Comparison of ENCODE assay signal across 7 mouse cellular contexts in the genomic region with DNA sequence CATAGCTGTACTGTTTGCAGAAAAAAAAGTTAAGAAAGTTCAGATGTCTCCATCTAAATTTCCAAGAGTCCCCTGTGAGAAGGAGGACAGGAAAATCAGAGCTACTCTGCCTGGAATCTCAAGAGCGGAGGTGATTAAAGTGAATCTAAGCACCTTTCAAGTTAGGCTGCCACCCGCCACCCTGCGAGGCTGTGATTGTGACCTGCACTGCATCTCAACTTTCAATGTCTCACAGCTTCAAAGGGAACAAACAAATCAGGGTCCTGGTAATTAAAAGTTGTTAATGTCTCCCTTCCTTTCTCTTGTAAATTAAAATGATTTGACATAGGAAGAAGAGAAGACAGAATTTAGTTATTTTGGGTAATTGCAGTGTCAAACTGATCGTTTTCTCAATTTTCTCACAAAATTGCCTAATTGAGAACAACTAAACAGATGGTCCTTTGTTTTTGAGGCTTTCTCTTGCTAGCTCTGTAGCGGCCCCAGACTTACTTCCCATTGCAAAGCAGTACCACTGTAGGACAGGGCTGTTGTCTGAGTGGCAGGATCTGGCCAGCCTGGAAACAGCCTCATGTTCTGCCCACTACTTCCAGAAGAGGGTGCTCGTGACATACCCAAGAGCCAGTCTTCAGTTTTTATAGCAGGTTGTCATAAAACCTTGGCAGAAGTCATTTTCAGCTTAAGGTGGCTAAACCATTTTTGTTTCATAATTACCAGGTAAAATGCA.
DNase-seq lines count a peak whose midpoint lies in the region; ATAC-seq lines count a peak whose summit lies in the region.

No protein-coding gene starts in this region.

- no peaks in the 10 kb centered on the region for H3K27me3 ChIP-seq in hindbrain, embryonic 15.5 days

- no peaks in the 10 kb centered on the region for H3K36me3 ChIP-seq in hindbrain, embryonic 15.5 days

- no peak overlapping the region for H3K4me3 ChIP-seq in hindbrain, embryonic 15.5 days

- H3K4me2 ChIP-seq in hindbrain, embryonic 15.5 days, result no peak overlapping the region

- 43% methylated on average over 6 of the region's 6 CpGs for WGBS in hindbrain, embryonic 15.5 days

- no peaks in the 10 kb centered on the region for H3K9me3 ChIP-seq in hindbrain, embryonic 15.5 days

- peak; percentile 78 for DNase-seq in ES-CJ7 (ENCODE audit: low read depth, low spot score)
- peak; percentile 23 for DNase-seq in adipocyte (ENCODE audit: low spot score)
- DNase-seq in embryo, embryonic 11 days, result peak; percentile 68
- DNase-seq in layer of hippocampus, postnatal 25 days (ENCODE audit: extremely low spot score in 1 of 2, low spot score in 1 of 2), result peak; percentile 27 to 58
- peak; percentile 47 for DNase-seq in right cerebral cortex, postnatal 25 days

- H3K4me1 ChIP-seq in hindbrain, embryonic 15.5 days (replicated peaks), result no peaks in the 10 kb centered on the region

- no peak overlapping the region for H3K9ac ChIP-seq in hindbrain, embryonic 15.5 days

- H3K27ac ChIP-seq in hindbrain, embryonic 15.5 days (replicated peaks), result no peak overlapping the region

- ATAC-seq in hindbrain, embryonic 15.5 days (ENCODE audit: low FRiP score, low read depth), result peak; percentile 88
- ATAC-seq in megakaryocyte-erythroid progenitor cell, adult 5-6 weeks (replicated peaks; ENCODE audit: low FRiP score, low TSS enrichment, poor library complexity, severe bottlenecking), result peak; percentile 98

Comparison
In these comparisons a context has a peak if more than half of its experiments do, and no peak if none do; other contexts are left out.
1. DNase-seq: peak in every context shown above with its lines; median percentile 78 in ES-CJ7; 68 in embryo, embryonic 11 days; 47 in right cerebral cortex, postnatal 25 days; 42 in layer of hippocampus, postnatal 25 days; 23 in adipocyte.